Mouse (Mus musculus): ENCODE measurements around the gene Srrm2. TPM values are rescaled to one million over a fixed set of nuclear protein-coding genes. Genes with fewer than 3 reads are reported as not detected.
A peak's percentile ranks its signal among the peaks of the same experiment; 100 is the strongest.

The Srrm2 gene
- polyA plus RNA-seq, 1 experiment from 2014 or later: 744 TPM

DNA sequence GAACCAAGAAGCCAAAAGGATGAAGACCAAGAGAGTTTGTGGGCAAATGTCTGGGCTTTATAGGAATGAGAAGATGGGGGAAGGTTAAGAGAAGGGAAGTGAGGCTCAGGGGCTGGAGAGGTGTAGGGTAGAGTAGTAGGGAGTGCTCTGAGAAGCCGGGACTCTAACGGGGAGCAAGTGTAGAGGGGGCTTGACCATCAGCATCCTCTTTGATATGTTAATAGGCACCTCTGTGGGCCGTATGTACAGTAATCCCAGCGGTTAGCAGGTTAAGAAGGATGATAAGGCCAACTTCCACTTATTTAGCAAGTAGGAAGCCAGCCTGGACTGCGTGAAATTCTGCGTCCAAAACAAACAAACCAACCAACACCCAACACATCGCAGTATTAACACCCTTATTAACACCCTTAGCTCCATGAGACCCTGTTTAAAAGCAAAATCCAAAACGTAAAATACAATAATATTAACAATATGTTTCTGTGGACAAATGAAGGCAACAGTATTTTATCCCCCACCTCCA, 523 bp upstream of the Srrm2 start:
- Histone ChIP-seq H3K4me3 (peak overlapping the region; percentile 40), H3K36me3 (no peaks in the 10 kb centered on the region), H3K9me3 (no peaks in the 10 kb centered on the region)

DNA sequence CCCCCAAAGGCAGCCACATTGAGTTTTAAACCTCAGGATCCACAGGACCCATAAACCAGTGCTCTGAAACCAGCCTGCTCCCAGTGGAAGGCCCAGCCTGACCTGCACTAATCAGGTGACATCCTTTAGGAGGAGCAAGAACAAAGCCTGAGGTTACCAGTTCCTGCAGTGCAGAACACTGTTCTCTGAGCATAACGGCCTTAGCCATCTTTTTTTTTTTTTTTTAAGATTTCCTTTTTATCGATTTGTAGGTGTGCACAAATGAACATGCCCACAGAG, 686 bp downstream of the Srrm2 start:
- H3K9ac ChIP-seq (replicated peaks): peak overlapping the region; percentile 68; the same call in 1 of the 2 replicates
- no peaks in the 10 kb centered on the region for H3K36me3 ChIP-seq
- H3K4me3 ChIP-seq: peak overlapping the region; percentile 40
- 57% methylated on average over 2 of the region's 2 CpGs for WGBS
- H3K27me3 ChIP-seq: no peaks in the 10 kb centered on the region
- ATAC-seq (ENCODE audit: low FRiP score, low read depth): peak; percentile 8; the same call in 1 of the 2 replicates
- H3K27ac ChIP-seq (replicated peaks): peak overlapping the region; percentile 95
- H3K4me1 ChIP-seq: peaks cover 23% of the 10 kb centered on the region
- H3K4me2 ChIP-seq (replicated peaks): peak overlapping the region; percentile 58
- no peaks in the 10 kb centered on the region for H3K9me3 ChIP-seq

More for the DNA sequence above, 523 bp upstream of the Srrm2 start:
- no peak for ATAC-seq (ENCODE audit: low FRiP score, low read depth)
- peak overlapping the region; percentile 68 for H3K9ac ChIP-seq (replicated peaks)
- H3K27ac ChIP-seq (replicated peaks): peak overlapping the region; percentile 95
- H3K4me2 ChIP-seq (replicated peaks): peak overlapping the region; percentile 58
- no peaks in the 10 kb centered on the region for H3K27me3 ChIP-seq
- H3K4me1 ChIP-seq: peaks cover 25% of the 10 kb centered on the region
- WGBS: 11% methylated on average over 8 of the region's 8 CpGs

DNA sequence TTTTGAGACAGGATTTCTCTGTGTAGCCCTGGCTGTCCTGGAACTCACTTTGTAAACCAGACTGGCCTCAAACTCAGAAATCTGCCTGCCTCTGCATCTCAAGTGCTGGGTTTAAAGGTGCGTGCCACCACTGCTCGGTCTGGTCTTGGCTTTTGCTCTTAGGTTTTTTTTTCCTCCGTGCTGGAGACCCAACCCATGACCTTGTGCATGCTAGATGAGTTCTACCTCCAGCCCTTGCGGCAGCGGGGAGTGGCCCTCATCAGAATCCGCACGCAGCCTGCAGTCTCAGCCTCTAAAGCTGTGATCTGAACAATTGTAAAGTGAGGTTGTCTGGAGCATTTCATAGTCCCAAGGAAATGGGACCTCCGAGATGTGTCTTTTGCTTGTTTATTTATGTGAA, 5.0 kb downstream of the Srrm2 start:
- Histone ChIP-seq H3K27ac (replicated peaks) (no peak overlapping the region), H3K4me2 (replicated peaks) (no peak overlapping the region), H3K9me3 (no peaks in the 10 kb centered on the region)

DNA sequence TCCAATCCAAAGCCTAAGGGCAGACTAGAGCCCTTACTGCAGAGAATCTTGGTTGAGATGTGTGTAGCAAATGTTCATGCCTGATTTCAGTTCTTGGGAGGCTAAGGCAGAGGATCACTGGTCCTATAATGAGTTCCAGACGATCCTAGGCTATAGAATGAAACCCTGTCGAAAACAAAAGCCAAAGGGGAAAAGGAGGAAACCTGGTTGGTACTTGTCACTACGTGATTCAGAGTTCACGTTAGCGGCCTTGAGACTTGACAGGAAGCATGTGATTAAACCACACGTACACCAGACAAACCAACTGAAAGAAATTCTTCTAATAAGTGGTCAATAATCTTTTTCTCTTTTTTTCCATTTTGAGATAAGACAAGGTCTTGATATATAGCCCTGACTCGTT, 7.0 kb downstream of the Srrm2 start:
- 0 out of 2 replicates have a peak, but pooled peaks cover 1% of the 10 kb centered on the region for H3K4me1 ChIP-seq
- H3K36me3 ChIP-seq: no peaks in the 10 kb centered on the region
- no peak overlapping the region for H3K9ac ChIP-seq (replicated peaks)
- no peak overlapping the region for H3K4me2 ChIP-seq (replicated peaks)
- 69% methylated on average over 7 of the region's 7 CpGs for WGBS
- H3K27ac ChIP-seq (replicated peaks): no peak overlapping the region
- H3K4me3 ChIP-seq: no peak overlapping the region
- no peak for ATAC-seq (ENCODE audit: low FRiP score, low read depth)
- H3K27me3 ChIP-seq: no peaks in the 10 kb centered on the region
- no peaks in the 10 kb centered on the region for H3K9me3 ChIP-seq

More for the DNA sequence above, 5.0 kb downstream of the Srrm2 start:
- peaks cover 8% of the 10 kb centered on the region for H3K4me1 ChIP-seq
- H3K4me3 ChIP-seq: no peak overlapping the region
- H3K27me3 ChIP-seq: no peaks in the 10 kb centered on the region
- 89% methylated on average over 8 of the region's 8 CpGs for WGBS
- no peak for ATAC-seq (ENCODE audit: low FRiP score, low read depth)
- no peaks in the 10 kb centered on the region for H3K36me3 ChIP-seq
- H3K9ac ChIP-seq (replicated peaks): no peak overlapping the region

DNA sequence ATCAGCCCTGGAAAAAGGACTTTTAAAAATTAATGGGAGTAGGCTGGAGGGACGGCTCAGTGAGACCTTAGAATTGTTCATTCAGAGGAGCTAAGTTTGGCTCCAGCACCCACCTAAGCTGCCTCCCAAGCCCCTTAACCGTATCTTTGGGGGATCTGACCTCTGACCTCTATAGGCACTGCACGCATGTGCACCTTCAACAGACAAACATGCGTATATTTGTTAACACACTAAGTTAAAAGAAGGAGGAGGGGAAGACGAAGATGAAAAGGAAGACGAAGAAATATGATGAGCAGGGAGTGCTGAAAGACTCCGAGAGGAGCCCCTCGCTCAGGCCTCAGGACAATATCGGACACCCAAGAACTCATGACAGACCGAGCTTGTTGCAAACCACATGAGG, 11.3 kb downstream of the Srrm2 start:
- Histone ChIP-seq H3K4me2 (replicated peaks) (no peak overlapping the region), H3K9me3 (no peaks in the 10 kb centered on the region), H3K36me3 (0 out of 2 replicates have a peak, but pooled peaks cover under 1% of the 10 kb centered on the region), H3K9ac (replicated peaks) (no peak overlapping the region), H3K27me3 (no peaks in the 10 kb centered on the region), H3K27ac (replicated peaks) (no peak overlapping the region), H3K4me1 (peaks cover 28% of the 10 kb centered on the region), H3K4me3 (no peak overlapping the region)
- 97% methylated on average over 10 of the region's 10 CpGs for WGBS
- ATAC-seq (ENCODE audit: low FRiP score, low read depth): no peak

DNA sequence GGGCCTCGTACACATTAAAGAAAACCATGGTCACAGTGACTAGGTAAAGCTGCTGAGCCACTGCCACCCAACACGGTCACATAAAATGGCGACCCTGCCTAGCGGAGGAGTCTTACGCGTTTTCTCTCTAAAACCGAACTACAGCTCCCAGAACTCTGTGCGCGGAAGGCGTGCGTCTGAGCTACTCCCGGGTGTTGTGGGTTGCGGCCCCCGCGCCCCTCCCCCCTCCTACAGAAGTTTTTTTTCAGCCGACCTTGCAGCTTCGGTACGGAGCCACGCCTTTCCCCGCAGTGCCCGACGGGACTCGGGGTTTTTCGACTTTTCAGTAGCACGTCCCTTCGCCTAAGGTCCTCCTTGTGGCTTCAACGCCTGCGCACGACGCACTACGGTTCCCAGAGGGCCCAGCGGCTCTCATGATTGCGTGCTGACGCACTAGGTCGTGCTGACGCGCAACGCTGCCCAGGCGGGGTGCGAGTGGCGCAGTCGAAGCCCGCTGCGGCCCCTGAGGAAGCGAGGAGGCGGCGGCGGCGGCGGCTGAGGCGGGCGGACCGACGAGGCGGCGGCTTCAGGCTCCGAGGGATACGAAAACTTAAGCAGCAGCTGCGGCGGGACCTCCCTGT, 12.5 kb downstream of the Srrm2 start:
- Histone ChIP-seq H3K4me2 (replicated peaks) (peak overlapping the region; percentile 92), H3K27me3 (no peaks in the 10 kb centered on the region), H3K9ac (replicated peaks) (peak overlapping the region; percentile 93), H3K4me3 (peak overlapping the region; percentile 95), H3K36me3 (peaks cover 9% of the 10 kb centered on the region), H3K4me1 (peaks cover 33% of the 10 kb centered on the region), H3K9me3 (no peaks in the 10 kb centered on the region), H3K27ac (replicated peaks) (peak overlapping the region; percentile 98)
- 1% methylated on average over 60 of the region's 60 CpGs for WGBS
- peak; percentile 99 for ATAC-seq (ENCODE audit: low FRiP score, low read depth)

DNA sequence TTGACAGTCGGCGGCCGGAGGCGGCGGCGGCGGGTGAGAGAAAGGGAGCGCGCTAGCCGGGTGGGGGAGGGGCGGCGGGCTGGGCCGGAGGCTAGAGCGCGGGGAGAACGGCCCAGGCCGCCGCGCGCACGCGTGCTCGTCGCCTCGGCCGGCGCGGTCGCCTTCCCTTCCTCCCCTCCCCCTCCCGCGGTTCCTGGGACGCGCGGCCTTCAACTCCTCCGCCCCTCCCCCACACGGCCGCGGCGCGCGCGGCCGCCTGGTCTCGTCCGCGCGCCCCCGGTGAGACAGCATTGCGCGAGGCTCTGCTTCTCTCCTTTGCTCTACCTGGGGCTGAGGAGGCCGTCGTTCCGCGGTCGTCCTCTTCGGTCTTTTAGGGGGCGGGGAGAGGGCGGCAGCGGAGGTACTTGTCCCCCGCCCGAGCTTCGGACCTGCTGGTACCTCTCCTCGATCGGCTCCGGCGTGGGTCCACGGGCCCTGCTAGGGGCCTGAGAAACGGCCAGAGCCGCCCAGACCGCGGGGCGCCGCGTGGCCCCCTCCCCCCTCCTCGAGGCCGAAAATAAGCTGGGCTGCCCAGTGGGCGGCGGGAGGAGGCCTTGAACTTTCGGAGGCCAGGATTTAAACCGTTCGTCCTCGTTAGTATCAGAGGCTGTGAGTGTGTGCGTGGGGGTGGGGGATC, 13.2 kb downstream of the Srrm2 start:
- Histone ChIP-seq H3K9me3 (no peaks in the 10 kb centered on the region), H3K9ac (replicated peaks) (peak overlapping the region; percentile 93), H3K4me1 (peaks cover 33% of the 10 kb centered on the region), H3K27me3 (no peaks in the 10 kb centered on the region), H3K4me2 (replicated peaks) (peak overlapping the region; percentile 92), H3K36me3 (peaks cover 15% of the 10 kb centered on the region), H3K4me3 (peak overlapping the region; percentile 95), H3K27ac (replicated peaks) (peak overlapping the region; percentile 98)
- under 1% methylated on average over 59 of the region's 83 CpGs for WGBS
- peak; percentile 74 for ATAC-seq (ENCODE audit: low FRiP score, low read depth)

DNA sequence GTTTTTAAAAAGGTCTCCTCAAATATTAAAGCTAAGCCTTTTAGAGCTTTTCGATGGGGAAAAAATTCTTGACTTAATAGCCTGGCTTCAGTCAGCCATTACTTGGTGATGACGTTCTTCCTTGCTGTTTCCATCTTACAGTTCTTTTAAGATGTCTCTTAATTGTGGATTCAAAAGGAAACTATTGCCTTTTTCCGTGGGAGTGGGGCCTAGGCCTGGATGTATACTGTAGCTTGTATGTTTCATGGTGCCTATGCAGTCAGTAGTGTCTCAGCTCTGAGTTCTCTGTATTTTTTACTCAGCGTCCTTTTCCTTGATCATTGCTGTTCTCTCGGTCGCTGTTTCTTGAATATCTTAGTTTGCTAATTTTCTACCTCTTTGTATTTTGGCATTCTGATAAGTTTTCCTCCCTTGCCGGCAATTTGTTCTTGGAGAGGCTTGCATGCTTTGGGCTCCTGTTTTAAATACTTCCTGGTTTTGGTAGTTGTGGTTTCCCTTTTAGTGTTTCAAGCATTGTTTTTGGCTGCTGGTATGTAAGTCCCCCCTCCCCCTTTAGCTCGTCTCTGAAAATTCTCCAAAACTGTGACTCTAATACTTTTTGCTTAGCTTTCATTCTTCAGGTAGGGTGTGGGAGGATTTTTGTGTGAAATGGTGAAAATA, 14.2 kb downstream of the Srrm2 start:
- H3K9me3 ChIP-seq: no peaks in the 10 kb centered on the region
- no peak overlapping the region for H3K27ac ChIP-seq (replicated peaks)
- H3K36me3 ChIP-seq: peaks cover 26% of the 10 kb centered on the region
- ATAC-seq (ENCODE audit: low FRiP score, low read depth): no peak
- 9% methylated on average over 8 of the region's 8 CpGs for WGBS
- peak overlapping the region; percentile 92 for H3K4me2 ChIP-seq (replicated peaks)
- H3K27me3 ChIP-seq: no peaks in the 10 kb centered on the region
- peak overlapping the region; percentile 93 for H3K9ac ChIP-seq (replicated peaks)
- H3K4me1 ChIP-seq: peaks cover 33% of the 10 kb centered on the region
- peak overlapping the region; percentile 95 for H3K4me3 ChIP-seq

DNA sequence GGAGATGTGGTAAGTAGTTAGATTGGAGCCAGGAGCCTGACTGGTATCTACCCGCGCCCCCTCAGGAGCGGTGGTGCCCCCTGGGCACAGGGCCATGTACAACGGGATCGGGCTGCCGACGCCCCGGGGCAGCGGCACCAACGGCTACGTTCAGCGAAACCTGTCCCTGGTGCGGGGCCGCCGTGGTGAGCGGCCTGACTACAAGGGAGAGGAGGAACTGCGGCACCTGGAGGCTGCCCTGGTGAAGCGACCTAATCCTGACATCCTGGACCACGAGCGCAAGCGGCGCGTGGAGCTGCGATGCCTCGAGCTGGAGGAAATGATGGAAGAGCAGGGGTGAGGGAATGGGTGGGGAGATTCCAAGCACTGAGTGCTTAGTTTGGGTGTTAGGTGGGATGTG, 16.5 kb downstream of the Srrm2 start:
- H3K4me2 ChIP-seq (replicated peaks): no peak overlapping the region
- no peak overlapping the region for H3K4me3 ChIP-seq
- H3K4me1 ChIP-seq: peaks cover 33% of the 10 kb centered on the region
- H3K27ac ChIP-seq (replicated peaks): no peak overlapping the region
- H3K27me3 ChIP-seq: no peaks in the 10 kb centered on the region
- H3K36me3 ChIP-seq: peaks cover 49% of the 10 kb centered on the region
- H3K9ac ChIP-seq (replicated peaks): no peak overlapping the region
- no peaks in the 10 kb centered on the region for H3K9me3 ChIP-seq
- 85% methylated on average over 25 of the region's 25 CpGs for WGBS
- ATAC-seq (ENCODE audit: low FRiP score, low read depth): no peak

DNA sequence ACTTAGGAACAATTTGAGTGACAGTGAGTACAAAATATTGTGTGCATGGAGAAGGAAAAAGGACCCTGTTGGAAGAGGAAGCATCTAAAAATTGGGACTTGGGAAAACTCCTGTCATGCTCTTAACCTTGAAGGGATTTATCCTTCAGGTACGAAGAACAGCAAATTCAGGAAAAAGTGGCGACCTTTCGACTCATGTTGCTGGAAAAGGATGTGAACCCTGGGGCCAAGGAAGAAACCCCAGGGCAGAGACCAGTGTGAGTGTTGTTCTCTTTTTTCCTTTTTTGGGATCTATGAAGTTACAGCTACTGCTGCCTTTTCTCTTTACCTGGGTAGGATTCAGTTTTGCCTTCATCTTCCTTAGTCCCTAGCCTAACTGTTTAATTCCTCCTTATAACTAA, 17.6 kb downstream of the Srrm2 start:
- no peak overlapping the region for H3K9ac ChIP-seq (replicated peaks)
- H3K9me3 ChIP-seq: no peaks in the 10 kb centered on the region
- no peak overlapping the region for H3K4me3 ChIP-seq
- peaks cover 58% of the 10 kb centered on the region for H3K36me3 ChIP-seq
- no peaks in the 10 kb centered on the region for H3K27me3 ChIP-seq
- 98% methylated on average over 3 of the region's 3 CpGs for WGBS
- ATAC-seq (ENCODE audit: low FRiP score, low read depth): no peak
- no peak overlapping the region for H3K27ac ChIP-seq (replicated peaks)
- no peak overlapping the region for H3K4me2 ChIP-seq (replicated peaks)
- peaks cover 29% of the 10 kb centered on the region for H3K4me1 ChIP-seq

DNA sequence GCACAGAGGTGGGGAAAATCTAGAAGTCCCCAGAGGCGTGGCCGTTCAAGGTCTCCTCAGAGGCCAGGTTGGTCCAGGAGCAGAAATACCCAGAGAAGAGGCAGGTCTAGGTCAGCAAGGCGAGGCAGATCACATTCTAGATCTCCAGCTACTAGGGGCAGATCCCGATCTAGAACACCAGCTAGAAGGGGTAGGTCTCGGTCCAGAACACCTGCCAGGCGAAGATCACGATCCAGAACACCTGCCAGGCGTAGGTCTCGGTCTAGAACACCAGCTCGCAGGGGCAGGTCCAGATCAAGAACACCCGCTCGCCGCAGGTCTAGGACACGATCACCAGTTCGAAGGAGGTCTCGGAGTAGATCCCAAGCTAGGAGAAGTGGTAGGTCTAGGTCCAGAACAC, 25.3 kb downstream of the Srrm2 start:
- no peaks in the 10 kb centered on the region for H3K27me3 ChIP-seq
- H3K36me3 ChIP-seq: peaks cover 96% of the 10 kb centered on the region
- H3K4me2 ChIP-seq (replicated peaks): no peak overlapping the region
- no peak for ATAC-seq (ENCODE audit: low FRiP score, low read depth)
- no peaks in the 10 kb centered on the region for H3K4me1 ChIP-seq
- WGBS: 96% methylated on average over 16 of the region's 16 CpGs
- no peak overlapping the region for H3K4me3 ChIP-seq
- H3K9ac ChIP-seq (replicated peaks): no peak overlapping the region
- no peak overlapping the region for H3K27ac ChIP-seq (replicated peaks)
- H3K9me3 ChIP-seq: peaks cover 24% of the 10 kb centered on the region

DNA sequence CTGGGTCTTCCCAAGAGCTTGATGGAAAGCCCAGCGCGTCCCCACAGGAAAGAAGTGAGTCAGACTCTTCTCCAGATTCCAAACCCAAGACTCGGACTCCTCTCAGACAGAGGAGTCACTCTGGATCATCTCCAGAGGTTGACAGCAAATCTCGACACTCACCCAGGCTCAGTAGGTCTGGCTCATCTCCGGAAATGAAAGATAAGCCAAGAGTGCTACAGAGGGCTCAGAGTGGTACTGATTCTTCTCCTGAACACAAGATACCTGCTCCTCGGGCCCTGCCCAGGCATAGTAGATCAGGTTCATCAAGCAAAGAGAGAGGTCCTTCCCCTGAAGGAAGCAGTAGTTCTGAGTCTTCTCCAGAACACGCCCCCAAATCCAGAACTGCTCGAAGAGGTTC, 28.2 kb downstream of the Srrm2 start:
- H3K27ac ChIP-seq (replicated peaks): no peak overlapping the region
- H3K36me3 ChIP-seq: peaks cover 100% of the 10 kb centered on the region
- no peak for ATAC-seq (ENCODE audit: low FRiP score, low read depth)
- WGBS: 96% methylated on average over 8 of the region's 8 CpGs
- peaks cover 24% of the 10 kb centered on the region for H3K9me3 ChIP-seq
- no peaks in the 10 kb centered on the region for H3K4me1 ChIP-seq
- no peaks in the 10 kb centered on the region for H3K27me3 ChIP-seq
- H3K9ac ChIP-seq (replicated peaks): no peak overlapping the region
- H3K4me2 ChIP-seq (replicated peaks): no peak overlapping the region
- H3K4me3 ChIP-seq: no peak overlapping the region
